Mouse (Mus musculus) urinary bladder, adult 18-20 months (tissue): Measurements from ENCODE around the gene Zfp882.
"Not testable (repeated sequence)": the region's sequence is repeated elsewhere in the genome, so short reads cannot be mapped to it uniquely, and the experiment has no call there.

ENCODE experiments used
- DNase-seq, 2 experiments: peaks; one replicate each; pipeline ENCODE4 v3.0.0; 2022; ENCODE audit warnings: low spot score in 2 of 2, mixed read lengths in 2 of 2

Gene Zfp882

GRCm38 (mm10) chr8:71952489-71952888 lies 44.1 kb downstream of the Zfp882 start:
- DNase-seq, result no peak

GRCm38 (mm10) chr8:71952961-71953700 lies 44.7 kb downstream of the Zfp882 start:
- DNase-seq, result not testable (repeated sequence)

- no peak for DNase-seq
Observed at GRCm38 (mm10) chr8:71954666-71955065, 46.3 kb downstream of the Zfp882 start.

- no peak for DNase-seq
Observed at GRCm38 (mm10) chr8:71960483-71960882, 52.1 kb downstream of the Zfp882 start.

GRCm38 (mm10) chr8:71961796-71962195 lies 53.4 kb downstream of the Zfp882 start:
- no peak for DNase-seq

GRCm38 (mm10) chr8:71964051-71964450 lies 55.6 kb downstream of the Zfp882 start:
- no peak for DNase-seq

GRCm38 (mm10) chr8:71965166-71965565 lies 56.8 kb downstream of the Zfp882 start:
- no peak for DNase-seq
